Mouse (Mus musculus) cerebellum, adult (tissue): Measurements from ENCODE around the gene Pygm.

ENCODE experiments used
- ATAC-seq: cut with Nextera tagmentation; 2 replicates; pipeline ENCODE4 v1.9.2; 2017; ENCODE audit warnings: mild to moderate bottlenecking, moderate library complexity, mixed read lengths; ENCODE audit not compliant: insufficient number of reproducible peaks, low FRiP score, low TSS enrichment

Pygm gene

DNA sequence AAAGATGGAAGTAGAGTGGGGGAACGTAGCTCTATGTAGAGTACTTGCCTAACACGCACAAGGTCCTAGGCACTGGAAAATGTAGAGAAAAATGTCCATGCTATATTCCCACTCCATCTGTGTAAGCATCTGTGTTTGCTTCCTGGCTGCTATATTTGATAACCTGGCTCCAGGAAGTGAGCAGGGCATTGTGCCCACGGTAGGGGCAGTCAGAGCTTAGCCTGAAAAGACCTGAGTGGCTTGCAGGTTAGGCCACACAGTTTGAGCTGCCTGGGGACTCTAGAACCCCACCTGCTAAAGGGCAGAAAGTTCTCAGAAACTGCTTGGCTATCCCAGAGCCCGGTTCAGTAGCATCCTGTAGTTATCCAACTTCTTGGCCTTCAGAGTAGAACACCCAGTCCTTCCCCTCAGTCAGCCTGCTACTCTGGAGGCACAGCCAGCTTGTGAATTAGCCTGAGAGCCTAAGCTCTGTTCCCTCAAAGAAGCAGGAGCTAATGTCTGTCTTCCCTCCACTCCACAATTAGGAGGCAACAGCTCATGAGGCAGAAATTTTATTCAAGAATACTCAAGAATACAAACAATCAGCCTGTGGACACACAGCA, 1.8 kb upstream of the Pygm start:
- ATAC-seq = 0 out of 2 replicates have a peak, but pooled peaks have one; percentile 16

DNA sequence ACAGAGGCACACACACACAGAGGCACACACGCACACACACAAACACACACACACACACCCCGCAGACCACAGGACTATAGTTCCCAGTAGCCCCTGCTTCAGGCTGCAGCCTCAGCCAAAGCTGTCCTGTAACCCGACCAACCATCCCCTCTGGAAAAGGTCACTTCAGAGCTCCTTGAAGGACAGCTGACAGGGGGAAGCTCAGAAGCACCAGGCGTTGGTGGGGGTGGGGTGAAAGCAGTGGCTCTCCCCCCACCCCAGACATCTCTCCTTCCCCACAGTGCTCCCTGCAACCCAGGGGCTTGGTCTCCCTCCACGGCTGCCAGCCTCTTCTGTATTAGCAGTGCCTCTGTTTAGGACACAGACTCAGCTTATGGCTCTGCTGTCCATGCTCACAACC, 729 bp upstream of the Pygm start:
- no peak for ATAC-seq

DNA sequence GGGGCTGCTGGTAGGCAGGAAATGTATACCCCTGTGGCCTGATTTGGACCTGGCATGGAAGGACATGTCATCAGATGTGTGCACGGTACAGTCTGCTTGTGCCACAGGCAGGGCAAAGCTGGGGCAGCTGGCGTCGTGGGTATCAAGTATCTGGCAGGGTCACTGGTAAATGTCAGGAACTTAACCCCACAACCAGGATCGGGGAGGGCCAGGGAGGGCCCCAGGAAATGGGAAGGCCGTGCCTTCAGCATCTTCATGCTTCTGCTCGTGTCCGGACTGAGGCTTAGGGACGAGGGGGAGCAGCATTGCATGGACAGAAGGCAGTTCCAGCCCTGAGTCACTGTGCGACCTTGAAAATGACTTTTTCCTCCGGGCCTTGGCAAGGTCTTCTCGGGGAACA, 755 bp downstream of the Pygm start:
- ATAC-seq = no peak

DNA sequence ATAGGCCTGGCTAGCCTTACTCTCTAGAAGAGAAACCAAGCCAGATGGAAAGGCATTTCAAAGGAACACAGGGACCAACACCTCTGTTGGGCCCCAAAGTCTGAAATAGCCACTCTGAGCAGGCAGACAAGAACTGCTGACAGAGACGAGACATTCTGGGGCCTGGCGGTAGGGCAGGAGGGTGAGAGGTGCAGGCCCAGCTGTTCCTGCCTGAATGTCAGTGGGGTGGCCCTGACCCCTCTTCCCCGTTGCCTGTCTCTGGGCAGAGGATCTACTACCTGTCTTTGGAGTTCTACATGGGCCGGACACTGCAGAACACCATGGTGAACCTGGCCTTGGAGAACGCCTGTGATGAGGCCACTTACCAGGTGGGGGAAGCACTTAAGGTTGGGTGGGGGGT, 1.2 kb downstream of the Pygm start:
- ATAC-seq = no peak

DNA sequence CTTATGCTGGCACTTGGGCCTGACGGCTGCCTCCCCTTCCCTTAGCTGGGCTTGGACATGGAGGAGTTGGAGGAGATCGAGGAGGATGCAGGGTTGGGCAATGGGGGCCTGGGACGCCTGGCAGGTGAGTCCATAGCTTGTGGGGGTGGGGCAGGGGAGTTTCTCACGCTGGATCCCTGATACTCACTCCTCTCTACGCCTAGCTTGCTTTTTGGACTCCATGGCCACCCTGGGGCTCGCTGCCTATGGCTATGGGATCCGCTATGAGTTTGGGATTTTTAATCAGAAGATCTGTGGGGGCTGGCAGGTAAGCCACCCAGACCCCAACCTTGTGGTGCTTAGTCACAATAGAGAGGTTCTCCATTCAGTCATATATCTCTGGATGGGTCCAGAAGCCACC, 1.6 kb downstream of the Pygm start:
- no peak for ATAC-seq

DNA sequence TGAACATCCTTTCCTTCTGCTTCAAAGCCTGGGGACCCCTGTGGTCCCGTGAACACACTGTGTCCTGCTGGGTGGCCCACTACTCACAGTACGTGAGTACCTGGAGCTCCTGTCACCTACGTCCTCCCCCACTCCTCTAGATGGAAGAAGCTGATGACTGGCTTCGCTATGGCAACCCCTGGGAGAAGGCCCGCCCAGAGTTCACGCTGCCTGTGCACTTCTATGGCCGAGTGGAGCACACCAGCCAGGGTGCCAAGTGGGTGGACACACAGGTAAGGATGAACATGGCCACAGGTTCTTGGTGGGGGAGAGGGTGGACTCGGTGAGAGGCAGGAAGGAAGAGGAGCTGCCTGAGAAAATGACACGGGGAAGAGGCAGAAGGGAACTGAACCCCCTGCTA, 2.0 kb downstream of the Pygm start:
- ATAC-seq = no peak

DNA sequence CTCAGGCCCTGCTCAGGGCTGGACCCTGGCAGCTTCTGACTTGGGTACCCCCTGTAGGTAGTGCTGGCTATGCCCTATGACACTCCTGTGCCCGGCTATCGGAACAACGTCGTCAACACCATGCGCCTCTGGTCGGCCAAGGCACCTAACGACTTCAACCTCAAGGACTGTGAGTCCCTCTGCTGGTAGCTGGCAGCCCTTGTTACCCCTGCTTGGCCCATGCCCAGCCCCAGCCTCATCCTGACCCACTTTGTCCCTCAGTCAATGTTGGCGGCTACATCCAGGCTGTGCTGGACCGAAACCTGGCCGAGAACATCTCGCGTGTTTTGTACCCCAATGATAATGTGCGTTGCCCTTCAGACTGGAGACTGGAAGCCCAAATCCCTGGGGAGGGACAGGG, 3.8 kb downstream of the Pygm start:
- no peak for ATAC-seq

DNA sequence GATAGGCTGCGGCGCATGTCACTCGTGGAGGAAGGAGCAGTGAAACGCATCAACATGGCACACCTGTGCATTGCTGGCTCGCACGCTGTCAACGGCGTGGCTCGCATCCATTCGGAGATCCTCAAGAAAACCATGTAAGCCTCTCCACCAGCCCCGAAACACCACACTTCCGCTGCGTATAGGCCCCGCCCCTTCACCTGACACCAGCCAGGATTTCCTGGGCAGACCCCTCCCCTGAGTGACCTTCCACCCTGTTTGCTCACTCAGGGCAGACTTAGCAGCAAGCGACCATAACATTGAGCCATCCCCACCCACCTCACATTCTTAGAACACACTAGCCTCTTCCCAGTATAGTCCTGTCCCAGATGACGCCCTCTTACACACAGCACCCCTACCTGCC, 5.6 kb downstream of the Pygm start:
- no peak for ATAC-seq

DNA sequence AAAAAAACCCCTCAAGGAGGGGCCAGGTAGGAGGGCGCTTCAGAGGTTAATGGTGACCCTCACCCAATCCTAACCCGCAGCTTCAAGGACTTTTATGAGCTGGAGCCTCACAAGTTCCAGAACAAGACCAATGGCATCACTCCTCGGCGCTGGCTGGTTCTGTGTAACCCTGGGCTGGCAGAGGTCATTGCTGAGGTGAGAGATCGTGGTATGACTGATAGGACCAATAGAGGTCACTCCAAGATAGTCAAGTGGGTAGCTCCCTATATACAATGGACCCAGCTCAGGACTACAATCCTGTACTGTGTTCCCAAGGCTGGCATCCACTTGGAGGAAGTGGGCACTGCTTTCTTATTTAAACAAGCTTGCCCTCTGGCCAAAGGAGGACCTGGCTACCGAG, 6.1 kb downstream of the Pygm start:
- no peak for ATAC-seq

DNA sequence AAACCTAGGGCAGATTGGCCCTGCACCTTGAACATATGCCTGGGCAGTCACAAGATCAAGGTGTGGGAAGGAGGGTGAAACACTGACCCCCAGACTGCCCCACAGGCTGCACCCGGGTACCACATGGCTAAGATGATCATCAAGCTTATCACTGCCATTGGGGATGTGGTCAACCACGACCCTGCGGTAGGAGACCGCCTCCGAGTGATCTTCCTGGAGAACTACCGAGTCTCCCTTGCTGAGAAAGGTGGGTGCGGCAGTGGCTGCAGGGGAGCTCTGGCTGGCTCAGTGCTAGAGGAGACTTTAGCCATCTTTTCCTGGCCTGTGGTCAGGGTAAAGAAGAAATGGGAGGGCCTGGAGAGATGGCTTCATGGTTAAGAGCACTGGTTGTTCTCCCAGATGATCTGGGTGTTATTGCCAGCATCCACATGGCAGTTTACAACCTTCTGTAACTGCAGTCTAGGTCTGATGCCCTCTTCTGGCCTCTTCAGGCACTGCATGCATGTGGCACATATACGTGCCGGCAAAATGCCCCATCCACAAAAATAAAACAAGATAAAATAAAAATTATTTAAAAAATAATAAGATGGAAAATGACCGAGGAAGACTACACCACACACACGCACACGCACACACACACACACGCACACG, 8.7 kb downstream of the Pygm start:
- ATAC-seq = no peak

DNA sequence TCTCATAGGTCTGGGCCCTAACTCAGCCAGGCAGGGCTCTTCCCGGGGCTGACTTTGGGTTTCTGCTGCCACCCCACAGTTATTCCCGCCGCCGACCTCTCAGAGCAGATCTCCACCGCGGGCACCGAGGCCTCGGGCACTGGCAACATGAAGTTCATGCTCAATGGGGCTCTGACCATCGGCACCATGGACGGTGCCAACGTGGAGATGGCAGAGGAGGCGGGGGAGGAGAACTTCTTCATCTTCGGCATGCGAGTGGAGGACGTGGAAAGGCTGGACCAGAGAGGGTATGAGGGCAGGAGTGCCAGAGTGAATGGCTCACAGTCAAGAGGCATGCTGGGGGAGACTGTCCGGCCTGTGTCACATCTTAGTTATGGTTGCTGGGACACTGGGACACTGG, 9.4 kb downstream of the Pygm start:
- ATAC-seq = no peak

DNA sequence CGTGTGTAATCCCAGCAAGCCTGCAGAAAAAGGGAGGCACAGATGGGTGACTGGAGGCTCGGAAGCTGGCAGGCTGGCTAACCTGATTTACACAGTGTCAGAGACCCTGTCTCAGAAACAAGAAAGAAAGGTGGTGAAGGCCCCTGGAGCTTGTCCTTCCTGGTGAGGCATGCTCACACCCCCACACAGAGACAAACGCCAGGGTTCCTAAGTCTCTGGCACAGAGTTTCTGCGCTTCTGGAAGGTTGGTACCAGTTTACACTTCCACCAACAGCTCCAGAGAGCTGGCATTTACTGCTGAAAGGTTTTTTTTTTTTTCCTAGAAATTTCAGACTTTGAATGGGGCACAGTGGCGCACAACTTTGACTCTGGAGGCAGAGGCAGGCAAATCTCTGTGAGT, 12.0 kb downstream of the Pygm start:
- no peak for ATAC-seq

DNA sequence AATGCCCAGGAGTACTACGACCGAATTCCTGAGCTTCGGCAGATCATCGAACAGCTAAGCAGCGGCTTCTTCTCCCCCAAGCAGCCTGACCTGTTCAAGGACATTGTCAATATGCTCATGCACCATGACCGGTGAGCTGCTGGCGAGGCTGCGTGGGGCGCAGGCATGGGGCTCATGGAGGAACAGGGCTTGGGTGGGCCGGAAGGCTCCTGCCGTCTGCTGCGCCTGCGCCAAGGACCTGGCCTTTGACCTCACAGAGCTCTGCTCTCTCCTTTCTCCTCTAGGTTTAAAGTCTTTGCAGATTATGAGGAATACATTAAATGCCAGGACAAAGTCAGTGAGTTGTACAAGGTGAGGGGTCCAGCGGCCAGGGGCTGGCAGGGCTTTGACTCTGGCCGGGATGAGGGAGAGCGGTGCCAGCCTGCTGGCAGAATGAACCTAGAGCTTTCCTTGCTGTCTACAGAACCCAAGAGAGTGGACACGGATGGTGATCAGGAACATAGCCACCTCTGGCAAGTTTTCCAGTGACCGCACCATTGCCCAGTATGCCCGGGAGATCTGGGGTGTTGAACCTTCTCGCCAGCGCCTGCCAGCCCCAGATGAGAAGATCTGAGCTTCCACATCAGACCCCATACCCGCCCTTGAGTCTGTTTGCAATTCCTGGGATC, 13.5 kb downstream of the Pygm start:
- no peak for ATAC-seq

DNA sequence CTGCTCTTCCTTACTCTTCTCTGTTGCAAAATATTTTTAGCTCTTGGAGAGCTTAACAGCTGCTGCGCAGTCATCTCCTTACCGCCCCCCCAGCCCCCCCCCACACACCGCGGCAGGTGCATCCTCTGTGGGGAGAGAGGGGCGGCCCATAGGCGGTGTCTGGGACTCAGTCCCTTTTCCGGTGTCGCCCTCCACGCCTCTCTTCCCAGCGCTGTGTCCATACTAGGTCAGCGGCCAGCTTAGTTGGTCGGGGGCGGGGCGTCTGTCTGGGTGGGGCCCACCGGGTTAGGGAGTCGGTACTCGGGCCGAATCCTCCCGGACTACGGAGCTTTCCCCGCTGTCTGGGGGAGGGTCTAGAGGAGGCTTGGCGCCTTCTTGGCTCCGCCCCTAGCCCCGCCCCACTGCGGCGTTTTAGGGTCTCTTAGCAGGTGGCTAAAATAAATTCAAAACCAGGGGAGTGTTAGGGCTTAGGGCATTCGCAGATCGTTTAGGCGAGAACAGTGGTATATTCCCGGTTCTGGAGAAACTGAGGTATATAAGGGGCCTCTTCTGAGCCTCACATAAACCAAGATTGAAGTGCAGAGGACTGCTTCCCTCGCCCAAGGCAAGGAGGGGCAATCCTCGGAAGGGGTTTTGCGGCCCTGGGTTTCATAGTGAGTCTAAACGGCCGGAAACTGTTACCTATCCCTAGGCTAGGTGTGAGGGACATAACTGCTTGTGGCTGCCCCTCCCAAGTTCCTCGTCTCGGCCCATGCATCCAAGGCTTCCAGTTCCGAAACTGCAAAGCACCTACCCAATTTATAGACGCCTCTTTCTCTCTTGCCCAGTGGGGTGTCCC, 14.5 kb downstream of the Pygm start:
- ATAC-seq = no peak

DNA sequence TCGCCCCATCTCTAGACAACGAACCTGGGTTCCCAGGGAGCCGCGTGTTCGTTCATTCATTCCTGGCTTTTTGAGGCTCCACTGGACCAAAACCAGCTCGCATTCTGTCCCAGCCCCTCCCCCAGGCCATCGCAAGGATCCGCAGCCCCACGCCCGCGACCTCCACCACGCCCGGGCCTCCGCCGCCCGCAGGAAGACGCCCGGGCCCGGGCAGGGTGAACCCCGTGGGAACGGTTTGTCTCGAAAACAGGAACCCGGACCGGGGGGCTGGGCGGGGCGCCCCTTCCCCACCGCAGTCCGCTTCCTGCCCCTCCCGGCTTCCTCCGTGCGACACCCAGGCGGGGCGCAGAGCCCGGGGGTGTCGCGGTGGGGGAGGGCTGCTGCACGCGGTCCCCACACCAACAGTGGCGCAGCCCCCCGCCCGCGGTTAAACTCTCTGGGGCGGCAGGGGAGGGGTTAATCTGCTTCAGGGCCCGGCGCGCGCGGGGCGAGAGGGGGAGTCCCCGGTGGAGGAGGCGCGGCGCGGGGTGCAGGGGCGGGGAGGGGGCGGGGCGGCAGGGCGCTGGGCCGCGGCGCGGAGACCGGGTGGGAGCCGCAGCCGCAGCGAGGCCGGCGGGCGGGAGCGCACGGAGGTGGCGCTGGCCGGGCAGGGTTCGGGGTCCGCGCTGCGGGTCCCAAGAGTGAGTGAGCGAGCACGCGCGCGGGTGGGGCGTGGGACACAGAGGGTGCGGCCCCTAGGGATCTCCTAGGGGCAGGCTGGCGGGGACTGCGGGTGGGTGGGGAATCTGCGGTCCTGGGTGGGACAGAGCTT, 15.3 kb downstream of the Pygm start, which contains the start of gene Rasgrp2:
Gene Rasgrp2 (plus strand): TSS at position 56 of the 811 bp plus-strand sequence.
- ATAC-seq = no peak

DNA sequence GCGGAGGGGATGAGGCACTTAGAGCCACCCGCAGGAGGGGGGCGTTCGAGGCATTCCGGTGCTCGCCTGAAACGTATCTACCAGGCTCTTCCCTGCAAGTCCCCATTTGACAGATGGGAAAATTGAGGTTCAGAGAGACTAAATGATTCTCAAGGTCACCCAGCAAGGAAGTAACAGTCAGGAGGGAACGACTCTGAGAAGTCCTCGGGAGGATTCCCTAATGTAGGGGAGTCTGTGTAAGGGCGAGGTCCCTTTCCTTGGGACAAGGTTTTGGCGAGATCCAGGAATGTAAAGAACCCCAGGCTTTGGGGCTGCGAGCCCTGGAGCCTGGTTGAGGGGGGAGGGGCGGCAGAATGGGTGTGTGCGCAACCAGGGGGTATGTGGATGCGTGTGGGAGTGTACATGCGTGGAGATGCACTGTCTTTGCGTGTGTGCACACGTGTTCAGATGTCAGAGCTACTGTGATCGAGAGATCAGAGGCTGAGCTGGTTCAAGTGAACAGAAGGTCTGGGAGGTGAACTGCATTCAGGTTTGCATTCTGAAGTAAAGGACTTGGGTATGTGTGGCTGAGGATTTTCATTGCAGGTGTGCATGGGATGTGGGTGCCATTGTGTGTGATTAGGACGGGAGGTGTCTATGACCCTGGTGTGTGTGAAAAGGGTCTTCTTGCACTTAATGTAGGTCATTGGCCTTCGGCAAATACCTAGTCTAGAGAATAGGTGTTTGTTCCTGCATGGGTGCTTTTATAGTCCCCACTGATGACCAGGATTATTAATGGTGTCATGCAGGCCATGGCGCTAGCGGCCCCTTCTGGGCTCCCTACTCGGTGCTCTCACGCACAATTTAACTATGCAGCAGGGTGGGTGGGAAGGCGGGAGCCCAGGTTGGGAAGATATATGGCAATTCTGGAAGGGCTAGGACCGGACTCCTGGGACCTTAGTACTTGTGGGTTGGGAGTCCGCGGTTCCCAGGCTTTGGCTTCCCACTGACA, 16.2 kb downstream of the Pygm start:
- ATAC-seq = no peak

DNA sequence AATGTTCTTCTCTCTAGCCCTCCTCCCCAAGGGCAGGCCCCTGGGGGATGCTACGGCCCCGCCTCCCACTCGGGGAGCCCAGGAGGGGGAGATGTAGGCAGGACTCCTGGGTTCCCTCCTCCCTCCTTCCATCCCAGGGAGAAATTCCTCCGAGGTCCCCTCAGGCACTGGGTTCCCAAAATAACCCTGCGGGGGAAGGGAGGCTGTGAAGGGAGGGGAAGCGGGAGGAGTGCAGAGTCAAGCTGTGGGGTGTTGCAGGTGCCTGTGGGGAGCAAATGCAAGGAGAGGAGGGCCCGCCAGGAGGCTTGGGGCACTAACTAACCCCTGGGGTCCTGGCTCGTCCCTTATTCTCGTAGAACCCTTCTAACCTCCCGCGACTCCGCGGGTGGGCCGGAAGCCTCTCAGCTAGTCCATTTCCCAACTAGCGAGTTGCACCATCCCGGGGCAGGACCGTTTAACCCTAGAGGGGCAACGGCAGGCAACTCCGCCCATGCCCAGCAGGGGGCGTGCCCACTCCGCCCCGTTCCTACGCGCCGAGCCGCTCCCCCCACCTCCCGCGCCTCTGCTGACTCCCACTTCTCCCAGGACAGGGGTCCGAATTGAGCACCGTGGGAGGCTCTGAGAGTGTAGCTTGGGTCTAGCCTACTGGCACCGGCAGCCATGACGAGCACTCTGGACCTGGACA, 17.1 kb downstream of the Pygm start:
- ATAC-seq = no peak

DNA sequence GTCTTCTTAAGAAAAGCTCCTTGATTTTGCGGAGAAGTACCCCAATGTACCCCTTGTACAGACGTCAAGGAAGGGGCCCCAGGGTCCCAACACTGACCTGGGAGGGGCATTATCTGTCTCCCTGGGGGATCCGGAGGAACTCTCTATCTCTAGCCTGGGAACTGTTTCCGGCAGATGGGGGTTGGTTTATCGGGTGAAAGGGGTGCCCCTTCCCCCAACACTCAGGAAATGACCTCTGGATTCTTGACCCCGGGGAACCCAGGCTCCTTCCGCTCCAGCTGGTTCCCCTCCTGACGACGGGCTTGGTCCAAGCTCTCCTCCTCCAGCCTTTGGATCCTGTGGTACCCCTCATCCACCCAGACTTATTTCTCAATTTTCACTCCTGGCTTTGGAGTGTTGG, 17.8 kb downstream of the Pygm start:
- no peak for ATAC-seq

DNA sequence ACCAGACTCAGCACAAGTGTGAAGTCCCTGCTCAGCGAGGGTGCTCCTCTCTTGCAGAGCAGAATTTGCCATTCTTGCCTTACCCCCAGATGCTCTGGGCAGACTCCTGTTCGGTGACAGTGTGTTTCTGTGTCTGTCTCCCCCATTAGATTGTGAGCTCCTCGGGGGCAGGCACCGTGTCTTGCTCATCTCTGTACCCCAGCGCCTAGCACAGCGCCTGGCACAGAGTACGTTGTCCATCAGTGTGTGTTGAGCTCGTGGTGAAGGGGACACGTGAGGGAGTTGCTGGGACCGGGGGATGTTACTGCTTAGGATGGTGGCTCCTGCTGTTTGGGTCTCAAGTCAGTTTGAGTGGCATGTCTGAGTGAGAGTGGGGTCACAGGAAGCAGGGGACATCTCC, 19.7 kb downstream of the Pygm start:
- ATAC-seq = no peak
